Comparison of ENCODE assay signal across 8 mouse cellular contexts in the genomic region with DNA sequence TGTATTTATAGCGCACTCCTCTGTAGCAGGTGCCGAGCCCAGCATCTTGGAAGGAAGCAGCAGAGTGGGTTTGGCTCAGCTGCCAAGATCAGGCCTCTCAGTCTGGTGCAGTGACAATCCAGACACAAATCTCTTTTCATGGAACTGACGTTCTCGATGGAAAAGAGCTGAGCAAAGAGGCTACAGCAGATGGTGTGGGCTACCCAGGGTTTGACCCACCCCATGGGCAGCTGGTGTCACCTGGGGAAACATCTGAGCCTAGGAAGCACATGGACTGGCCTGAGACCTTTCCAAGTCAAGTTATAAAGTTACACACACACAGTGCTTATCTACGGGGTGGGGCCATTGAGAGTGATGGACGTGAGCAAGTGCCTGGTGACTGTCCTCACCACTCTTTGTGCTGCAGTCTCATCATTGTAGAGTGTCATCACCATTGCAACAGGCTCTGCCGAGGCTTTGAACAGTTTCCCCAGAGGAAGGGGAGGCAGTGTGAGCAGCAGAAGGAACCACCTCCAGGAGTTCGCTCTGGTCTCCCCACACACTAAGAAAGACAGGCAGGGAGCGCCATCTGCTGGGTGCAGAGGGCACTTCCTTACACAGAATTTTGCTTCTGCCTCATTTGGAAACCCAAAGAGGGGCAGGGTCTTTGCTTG. TPM values are rescaled to one million over a fixed set of nuclear protein-coding genes. Genes with fewer than 3 reads are reported as not detected.
DNase-seq lines count a peak whose midpoint lies in the region; ATAC-seq lines count a peak whose summit lies in the region.

No protein-coding gene starts in this region.

- DNase-seq in adrenal gland, adult (ENCODE audit: inconsistent age in 2 of 2, low spot score in 1 of 2) = peak; percentile 80 to 93
- peak; percentile 93 for DNase-seq in embryo, embryonic 10.5 days (ENCODE audit: low spot score)
- DNase-seq in gastrocnemius, postnatal 25 days = peak; percentile 70
- peak; percentile 81 to 85 for DNase-seq in left cerebral cortex, postnatal 10 days (ENCODE audit: extremely low spot score in 1 of 2, low spot score in 2 of 2)
- peak; percentile 86 for DNase-seq in right cerebral cortex, postnatal 14 days
- peak; percentile 80 for DNase-seq in urinary bladder, postnatal 25 days (ENCODE audit: low spot score)

- intact Hi-C loops in left cerebral cortex, postnatal 10 days (cut with DNase I) = loop anchor here (5.0 to 10.0 kb wide), 3 partner anchors 57 to 184 kb away; a partner anchor contains a TSS

- ATAC-seq in inflammation-experienced regulatory T-cells, adult 6 months = peak; percentile 96
- peak; percentile 85 for ATAC-seq in megakaryocyte-erythroid progenitor cell, adult 5-6 weeks (replicated peaks; ENCODE audit: low FRiP score, low TSS enrichment, poor library complexity, severe bottlenecking)

RNA-seq across cellular contexts. Expression of a gene that starts 31.0 kb away (rescaled TPM):
- 1 to 10 TPM in 1 of 2 experiments, under 1 TPM in 1; 0.20 to 1.0 TPM for total RNA-seq in gastrocnemius, postnatal 25 days (2021)
- polyA plus RNA-seq in inflammation-experienced regulatory T-cells, adult 6 months (2017; shearing (Covaris generic)) = 1 to 10 TPM; 4.4 to 8.2 (median 7.4) TPM
- total RNA-seq in left cerebral cortex, postnatal 10 days (2021) = 1 to 10 TPM; 3.7 to 3.8 TPM
- 8.0 and 10.6 TPM in 2 replicates for total RNA-seq in megakaryocyte-erythroid progenitor cell, adult 5-6 weeks (2014; fragmentation: Nextera tagmentation)
- 9.1 and 14.4 TPM in 2 replicates for total RNA-seq in megakaryocyte-erythroid progenitor cell, adult 5-6 weeks (2017)

Comparison
In these comparisons a context has a peak if more than half of its experiments do, and no peak if none do; other contexts are left out.
1. Peak in every context shown above with its lines: DNase-seq and ATAC-seq.